Mouse (Mus musculus) heart, postnatal 25 days (tissue): ENCODE results near the gene Prpsap1. TPM values are rescaled to one million over a fixed set of nuclear protein-coding genes. Genes with fewer than 3 reads are reported as not detected.
A peak's percentile ranks its signal among the peaks of the same experiment; 100 is the strongest.

ENCODE experiments used
- DNase-seq: peaks from one replicate; pipeline ENCODE4 v3.0.0; 2022; ENCODE audit warnings: low spot score
- intact Hi-C: fragments of 180-260 bp; cut with DNase I; formaldehyde crosslinking; loops from one replicate; pipeline ENCODE4 v1.15.1; 2025
- total RNA-seq, 2 experiments: library from RNA; stranded (reverse); gene quantifications; 2 replicates each; pipeline ENCODE4 v1.2.3; 2021

Prpsap1 gene
- total RNA-seq, 2 experiments from 2014 or later: 33.2 to 35.1 TPM

- no peak for DNase-seq
- intact Hi-C loops: loop anchor here (5.0 to 10.0 kb wide), 2 partner anchors 232 to 315 kb away; no protein-coding TSS in a partner anchor
Measured at GRCm38 (mm10) chr11:116459786-116460185, 34.2 kb downstream of the Prpsap1 start.

- intact Hi-C loops: no loop called here
- DNase-seq: no peak
Measured at GRCm38 (mm10) chr11:116456234-116456633, 37.8 kb downstream of the Prpsap1 start.

- intact Hi-C loops: no loop called here
- no peak for DNase-seq
Measured at GRCm38 (mm10) chr11:116453889-116454288, 40.1 kb downstream of the Prpsap1 start.

GRCm38 (mm10) chr11:116449341-116449740 is 44.7 kb downstream of the Prpsap1 start:
- DNase-seq: no peak
- intact Hi-C loops: loop anchor here (5.0 kb wide), 2 partner anchors 62 to 222 kb away; no protein-coding TSS in a partner anchor

GRCm38 (mm10) chr11:116447822-116448221 is 46.2 kb downstream of the Prpsap1 start:
- DNase-seq: no peak
- intact Hi-C loops: loop anchor here (5.0 kb wide), 2 partner anchors 61 to 221 kb away; no protein-coding TSS in a partner anchor

- intact Hi-C loops: loop anchor here (1.0 to 5.0 kb wide), 3 partner anchors 59 to 219 kb away; no protein-coding TSS in a partner anchor
- no peak for DNase-seq
Measured at GRCm38 (mm10) chr11:116446308-116446887, 47.6 kb downstream of the Prpsap1 start.

- peak; percentile 72 for DNase-seq
- intact Hi-C loops: loop anchor here (1.0 to 5.0 kb wide), 3 partner anchors 58 to 218 kb away; no protein-coding TSS in a partner anchor
Measured at GRCm38 (mm10) chr11:116445596-116446307, 48.2 kb downstream of the Prpsap1 start.

GRCm38 (mm10) chr11:116443935-116444334 is 50.1 kb downstream of the Prpsap1 start:
- no peak for DNase-seq
- intact Hi-C loops: no loop called here

GRCm38 (mm10) chr11:116443311-116443710 is 50.7 kb downstream of the Prpsap1 start:
- no peak for DNase-seq
- intact Hi-C loops: no loop called here

GRCm38 (mm10) chr11:116442867-116443177 is 51.2 kb downstream of the Prpsap1 start:
- intact Hi-C loops: no loop called here
- DNase-seq: no peak

GRCm38 (mm10) chr11:116442129-116442866 is 51.7 kb downstream of the Prpsap1 start:
- no peak for DNase-seq
- intact Hi-C loops: no loop called here

- intact Hi-C loops: no loop called here
- no peak for DNase-seq
Measured at GRCm38 (mm10) chr11:116440408-116441068, 53.5 kb downstream of the Prpsap1 start.

GRCm38 (mm10) chr11:116439269-116440240 is 54.4 kb downstream of the Prpsap1 start:
- no peak for DNase-seq
- intact Hi-C loops: no loop called here

- no peak for DNase-seq
- intact Hi-C loops: no loop called here
Measured at GRCm38 (mm10) chr11:116437541-116437940, 56.5 kb downstream of the Prpsap1 start.

GRCm38 (mm10) chr11:116436725-116437331 is 57.2 kb downstream of the Prpsap1 start:
- DNase-seq: peak; percentile 48
- intact Hi-C loops: no loop called here

GRCm38 (mm10) chr11:116435992-116436724 is 57.8 kb downstream of the Prpsap1 start:
- intact Hi-C loops: no loop called here
- DNase-seq: no peak

GRCm38 (mm10) chr11:116434967-116435752 is 58.8 kb downstream of the Prpsap1 start:
- DNase-seq: no peak
- intact Hi-C loops: no loop called here
